Mouse (Mus musculus): Measurements from ENCODE around the gene Ctsh.

- TF ChIP-seq POLR2A (IDR thresholded peaks at IDR 0.05; ENCODE audit: extremely low read depth, insufficient read depth, low read length) (no peak), CTCF (IDR thresholded peaks at IDR 0.05; ENCODE audit: low read depth, low read length) (no peak)
Measured at GRCm38 (mm10) chr9:90047937-90048627, 5.9 kb upstream of the Ctsh start.

Data from liver, adult 2 months (tissue).